Mouse (Mus musculus): ENCODE results near the gene Samt4. TPM values are rescaled to one million over a fixed set of nuclear protein-coding genes. Genes with fewer than 3 reads are reported as not detected.
"Not testable (repeated sequence)": the region's sequence is repeated elsewhere in the genome, so short reads cannot be mapped to it uniquely, and the experiment has no call there.

Samt4 gene
- polyA plus RNA-seq (2014; fragmentation: Nextera tagmentation; extraction: Ambion mirVana), result not detected in 2 replicates

GRCm38 (mm10) chrX:154481702-154482101 is at the start of gene Samt4:
Gene Samt4 (plus strand): TSS chrX:154482002.
- no peak within 1 kb of the TSS for H3K27ac ChIP-seq (ENCODE audit: low read depth, low read length)
- no peaks in the 10 kb centered on the region for H3K36me3 ChIP-seq (ENCODE audit: control insufficient read depth, insufficient read depth, low read length)
- no peaks in the 10 kb centered on the region for H3K27me3 ChIP-seq (ENCODE audit: control insufficient read depth, insufficient read depth, low read length)
- no peak within 1 kb of the TSS for H3K9ac ChIP-seq (ENCODE audit: low read depth, low read length)
- H3K4me3 ChIP-seq (ENCODE audit: low read length), result no peak within 1 kb of the TSS
- no peaks in the 10 kb centered on the region for H3K9me3 ChIP-seq (ENCODE audit: control insufficient read depth, low read length)
- no peak within 1 kb of the TSS for H3K4me2 ChIP-seq (replicated peaks; ENCODE audit: low read depth, low read length)
- no peak for ATAC-seq (ENCODE audit: low FRiP score, low TSS enrichment)
- H3K4me1 ChIP-seq (ENCODE audit: control insufficient read depth, insufficient read depth, low read length), result no peaks in the 10 kb centered on the region

- H3K4me1 ChIP-seq (ENCODE audit: control insufficient read depth, insufficient read depth, low read length); H3K36me3 ChIP-seq (ENCODE audit: control insufficient read depth, insufficient read depth, low read length); H3K4me3 ChIP-seq (ENCODE audit: low read length); H3K9ac ChIP-seq (ENCODE audit: low read depth, low read length); H3K4me2 ChIP-seq (replicated peaks; ENCODE audit: low read depth, low read length); ATAC-seq (ENCODE audit: low FRiP score, low TSS enrichment); H3K27ac ChIP-seq (ENCODE audit: low read depth, low read length); H3K9me3 ChIP-seq (ENCODE audit: control insufficient read depth, low read length); H3K27me3 ChIP-seq (ENCODE audit: control insufficient read depth, insufficient read depth, low read length): not testable (repeated sequence)
These were observed 38.1 kb upstream of the Samt4 start for GRCm38 (mm10) chrX:154443696-154444095.

- H3K36me3 ChIP-seq (ENCODE audit: control insufficient read depth, insufficient read depth, low read length); ATAC-seq (ENCODE audit: low FRiP score, low TSS enrichment); H3K9ac ChIP-seq (ENCODE audit: low read depth, low read length); H3K27me3 ChIP-seq (ENCODE audit: control insufficient read depth, insufficient read depth, low read length); H3K4me1 ChIP-seq (ENCODE audit: control insufficient read depth, insufficient read depth, low read length); H3K9me3 ChIP-seq (ENCODE audit: control insufficient read depth, low read length); H3K4me3 ChIP-seq (ENCODE audit: low read length); H3K27ac ChIP-seq (ENCODE audit: low read depth, low read length); H3K4me2 ChIP-seq (replicated peaks; ENCODE audit: low read depth, low read length): not testable (repeated sequence)
- 73% methylated on average over 3 of the region's 3 CpGs for WGBS
These were observed 13.4 kb upstream of the Samt4 start for GRCm38 (mm10) chrX:154468386-154468785.

Other genes starting within 250 kb of the Samt4 start
- not detected in 2 replicates for gene 4930524N10Rik, start 138.6 kb upstream of the Samt4 start, polyA plus RNA-seq (2014; fragmentation: Nextera tagmentation; extraction: Ambion mirVana)
- gene Samt2, start 97.4 kb downstream of the Samt4 start, polyA plus RNA-seq (2014; fragmentation: Nextera tagmentation; extraction: Ambion mirVana), result not detected in 2 replicates

Measured in kidney, embryonic 14.5 days (tissue).